Mouse (Mus musculus) C2C12 (cell line): ENCODE data around the gene Lypla2.

Source experiments
- CEBPB ChIP-seq: IDR thresholded peaks from one replicate; pipeline ENCODE4 v1.6.1; 2011; ENCODE audit warnings: low read depth, mild to moderate bottlenecking, control low read depth, moderate library complexity
- CTCF ChIP-seq: IDR thresholded peaks from one replicate; pipeline ENCODE4 v1.5.1; 2011; ENCODE audit not compliant: control insufficient read depth, insufficient read depth, insufficient read length

DNA sequence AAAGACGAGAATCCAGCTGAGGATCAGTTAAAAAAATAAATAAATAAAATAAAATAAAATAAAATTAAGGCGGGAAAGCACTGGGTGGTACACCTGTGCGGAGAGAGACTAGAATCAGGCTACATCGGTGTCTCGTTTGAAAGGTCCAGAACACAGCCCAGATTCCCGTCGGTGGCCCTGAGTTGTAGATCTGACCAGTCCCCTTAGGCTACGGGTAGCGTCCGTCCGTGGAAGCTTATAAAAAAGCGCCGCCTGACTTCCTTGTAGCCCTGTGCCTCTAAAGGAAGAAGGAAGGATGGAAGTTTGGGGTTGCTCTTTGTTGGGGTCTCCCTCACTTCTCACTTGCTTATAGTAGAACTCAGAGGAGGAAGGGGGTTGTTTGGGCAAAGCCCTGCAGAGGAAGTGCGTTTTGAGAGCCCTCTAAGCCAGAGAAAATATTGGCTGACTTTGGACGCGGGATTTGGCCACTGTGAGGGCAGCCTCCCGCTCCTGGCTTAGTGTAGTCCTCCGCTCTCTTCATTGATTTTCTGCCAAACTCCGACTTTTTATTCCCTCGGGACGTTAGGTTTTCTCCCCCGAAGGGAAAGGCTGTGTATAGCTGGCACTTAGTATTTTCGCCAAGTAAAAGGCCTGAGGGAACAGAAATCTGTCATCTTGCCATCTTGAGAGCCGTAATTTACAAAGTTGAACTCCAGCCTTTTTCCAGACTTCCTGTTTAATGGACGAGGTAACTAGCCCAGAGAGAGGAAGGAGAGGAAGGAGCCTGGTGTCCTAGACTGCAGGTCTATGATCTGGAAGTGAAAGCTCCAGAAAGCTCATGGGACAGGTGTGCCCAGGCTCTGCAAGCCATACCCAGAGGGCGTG, 50.9 kb downstream of the Lypla2 start:
- no peak for TF ChIP-seq CTCF
- no peak for TF ChIP-seq CEBPB
